Mouse (Mus musculus): Measurements from ENCODE around the gene Olfr11.

The Olfr11 gene

DNA sequence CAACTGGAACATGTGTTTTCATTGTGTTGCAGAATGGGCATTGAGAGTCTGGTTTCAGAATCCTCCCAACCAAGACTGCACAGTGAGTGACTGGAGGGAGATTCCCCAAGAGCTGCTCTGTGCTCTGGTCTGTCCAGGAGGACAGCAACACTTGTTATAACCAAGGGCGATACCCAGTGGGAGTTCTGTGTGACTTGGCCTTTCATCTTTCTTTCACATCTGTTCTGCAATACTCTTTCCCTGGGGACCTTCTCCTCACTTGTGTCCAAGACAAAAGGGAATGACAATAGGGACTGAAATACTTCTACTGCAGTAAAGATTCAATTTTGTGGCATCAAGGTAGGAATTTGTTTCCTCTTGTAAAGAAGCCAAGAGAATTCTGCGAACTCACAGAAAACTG, at the start of gene Olfr11:
Gene Olfr11, minus strand, starts transcription at position 101 of the 400 bp plus-strand sequence.
- DNase-seq (ENCODE audit: low spot score in 2 of 2) = no peak

DNA sequence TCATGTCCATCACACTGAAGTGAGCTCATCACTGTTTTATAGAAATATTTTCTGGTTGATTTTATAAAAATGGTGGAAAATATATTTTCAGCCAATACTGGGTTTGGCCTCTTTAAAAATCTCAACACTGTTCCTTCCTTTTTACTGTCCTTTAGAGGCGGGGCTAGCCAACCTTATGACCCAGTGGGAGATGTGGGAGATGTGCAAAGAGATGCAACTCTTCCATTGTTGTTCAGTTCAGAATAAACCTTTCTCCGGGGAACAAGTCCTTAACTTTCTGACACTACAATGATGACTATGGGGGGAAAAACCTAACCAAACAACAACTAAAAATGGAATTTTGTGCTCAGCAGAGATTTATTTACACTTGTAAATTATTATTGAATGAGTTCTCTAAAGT, 35.0 kb upstream of the Olfr11 start, which contains the start of gene Olfr1360:
Gene Olfr1360, minus strand, starts transcription at position 101 of the 400 bp plus-strand sequence.
- no peak for DNase-seq (ENCODE audit: low spot score in 2 of 2)

DNA sequence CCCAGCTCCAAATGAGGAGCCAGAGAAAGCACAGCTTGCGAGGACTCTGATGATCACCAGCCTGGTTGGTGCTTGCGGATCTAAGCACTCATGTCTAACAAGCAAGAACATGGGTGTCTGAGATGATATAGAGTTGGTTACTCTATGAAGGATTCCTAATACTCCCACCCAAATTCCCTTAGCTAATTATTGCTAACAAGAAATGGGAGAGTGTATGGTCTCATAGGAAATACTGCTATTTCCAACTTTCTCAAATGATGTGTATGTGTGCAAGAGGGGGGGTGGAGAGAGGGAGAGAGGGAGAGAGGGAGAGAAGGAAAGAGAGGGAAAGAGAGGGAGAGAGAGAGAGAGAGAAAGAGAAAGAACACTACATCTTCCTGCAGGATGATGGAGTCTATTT, 21.0 kb upstream of the Olfr11 start, which contains the start of gene Olfr1361:
Gene Olfr1361, minus strand, starts transcription at position 101 of the 400 bp plus-strand sequence.
- no peak for DNase-seq (ENCODE audit: low spot score in 2 of 2)

DNA sequence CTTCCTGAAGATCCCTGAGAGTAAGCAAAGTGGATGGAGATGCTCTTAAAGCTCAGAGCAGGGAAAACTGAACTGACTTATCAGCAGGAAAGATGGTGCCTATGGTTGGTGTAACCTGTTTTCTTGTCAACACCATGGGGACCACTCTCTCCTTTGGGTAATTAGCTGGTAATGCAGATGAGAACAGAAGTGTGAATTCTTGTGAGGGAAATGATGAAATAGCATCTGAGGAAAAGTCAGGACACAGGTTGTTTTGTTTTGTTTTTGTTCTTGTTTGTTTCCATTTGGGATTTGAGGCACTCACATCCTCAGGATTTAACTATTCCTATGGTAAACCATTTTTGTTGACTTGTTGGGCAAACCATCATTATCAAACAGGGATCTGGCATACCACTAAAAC, 28.4 kb downstream of the Olfr11 start, which contains the start of gene Olfr1362:
Gene Olfr1362, minus strand, starts transcription at position 101 of the 400 bp plus-strand sequence.
- no peak for DNase-seq (ENCODE audit: low spot score in 2 of 2)

DNA sequence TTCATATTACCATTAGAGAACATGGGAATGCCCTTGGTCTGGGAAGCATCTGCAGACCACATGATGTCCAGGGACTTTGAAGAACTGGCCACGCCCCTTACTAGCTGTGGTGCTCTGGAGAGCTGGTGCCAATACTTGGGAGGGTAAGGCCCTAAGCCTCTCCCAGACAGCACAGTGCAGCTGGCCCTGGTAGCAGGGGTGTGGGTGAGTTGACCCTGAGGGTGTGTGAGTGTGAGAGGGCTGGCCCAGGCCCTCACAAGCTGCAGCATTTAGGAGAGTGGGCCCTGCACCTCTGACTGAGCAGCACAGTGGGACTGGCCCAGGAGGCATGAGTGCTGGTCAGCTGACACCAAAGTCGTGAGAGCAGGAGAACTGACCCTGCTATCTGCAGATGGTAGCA, 50.7 kb downstream of the Olfr11 start:
- no peak for DNase-seq (ENCODE audit: low spot score in 2 of 2)

Data from spleen, postnatal 4 days (tissue).